Mouse (Mus musculus) B cell, adult 2 months (primary cell): ENCODE data around the gene Zfp568.
A peak's percentile ranks its signal among the peaks of the same experiment; 100 is the strongest.

Experiments
- DNase-seq, 2 experiments: peaks; one replicate each; pipeline ENCODE4 v3.0.0; 2022

Gene Zfp568

GRCm38 (mm10) chr7:29992698-29993097 lies 8.9 kb downstream of the Zfp568 start:
- no peak for DNase-seq

GRCm38 (mm10) chr7:29993340-29993739 lies 9.6 kb downstream of the Zfp568 start:
- DNase-seq, result no peak

- no peak for DNase-seq
Measured at GRCm38 (mm10) chr7:29995134-29995533, 11.4 kb downstream of the Zfp568 start.

GRCm38 (mm10) chr7:30000601-30001000 lies 16.8 kb downstream of the Zfp568 start:
- DNase-seq, result no peak

GRCm38 (mm10) chr7:30007601-30008000 lies 23.8 kb downstream of the Zfp568 start:
- DNase-seq, result no peak

- no peak for DNase-seq
Measured at GRCm38 (mm10) chr7:30008020-30008690, 24.4 kb downstream of the Zfp568 start.

- no peak for DNase-seq
Measured at GRCm38 (mm10) chr7:30009321-30010085, 25.7 kb downstream of the Zfp568 start.

- DNase-seq, result no peak
Measured at GRCm38 (mm10) chr7:30010551-30011195, 26.9 kb downstream of the Zfp568 start.

- peak; percentile 40 for DNase-seq
Measured at GRCm38 (mm10) chr7:30012956-30013363, 29.2 kb downstream of the Zfp568 start.

- DNase-seq, result no peak
Measured at GRCm38 (mm10) chr7:30017226-30017625, 33.5 kb downstream of the Zfp568 start.

- DNase-seq, result no peak
Measured at GRCm38 (mm10) chr7:30019543-30019942, 35.8 kb downstream of the Zfp568 start.

- DNase-seq, result no peak
Measured at GRCm38 (mm10) chr7:30023324-30023723, 39.6 kb downstream of the Zfp568 start.

GRCm38 (mm10) chr7:30023800-30024199 lies 40.0 kb downstream of the Zfp568 start:
- no peak for DNase-seq

GRCm38 (mm10) chr7:30025358-30025757 lies 41.6 kb downstream of the Zfp568 start:
- DNase-seq, result no peak

- no peak for DNase-seq
Measured at GRCm38 (mm10) chr7:30027331-30027730, 43.6 kb downstream of the Zfp568 start.

GRCm38 (mm10) chr7:30028572-30028971 lies 44.8 kb downstream of the Zfp568 start:
- DNase-seq, result no peak

- DNase-seq, result no peak
Measured at GRCm38 (mm10) chr7:30030677-30031076, 46.9 kb downstream of the Zfp568 start.

GRCm38 (mm10) chr7:30031379-30031778 lies 47.6 kb downstream of the Zfp568 start:
- DNase-seq, result no peak

- DNase-seq, result no peak
Measured at GRCm38 (mm10) chr7:30034331-30034730, 50.6 kb downstream of the Zfp568 start.

- peak; percentile 7 to 10 for DNase-seq
Measured at GRCm38 (mm10) chr7:30044354-30044753, 60.6 kb downstream of the Zfp568 start.

- DNase-seq, result no peak
Measured at GRCm38 (mm10) chr7:30048126-30048525, 64.4 kb downstream of the Zfp568 start.

- peak; percentile 87 to 89 for DNase-seq
Measured at GRCm38 (mm10) chr7:30050882-30051548, 67.3 kb downstream of the Zfp568 start, which contains the start of gene Zfp14. TSS of gene Zfp14 (minus strand) at chr7:30051380.

GRCm38 (mm10) chr7:30053591-30053990 lies 69.8 kb downstream of the Zfp568 start:
- no peak for DNase-seq
